Mouse (Mus musculus) olfactory bulb, adult 2 months (tissue): ENCODE data around the gene Sugp2.

Source experiments
- CTCF ChIP-seq: fragments of 200-500 bp; IDR thresholded peaks from 2 replicates; pipeline ENCODE4 v1.5.1; 2012; ENCODE audit warnings: low read depth, mild to moderate bottlenecking, low read length, moderate library complexity; ENCODE audit not compliant: insufficient read depth
- POLR2A ChIP-seq: fragments of 200-500 bp; IDR thresholded peaks from 2 replicates; pipeline ENCODE4 v1.6.1; 2012; ENCODE audit warnings: mild to moderate bottlenecking, low read depth, low read length, moderate library complexity; ENCODE audit not compliant: insufficient read depth

- TF ChIP-seq CTCF (no peak), POLR2A (no peak)
These were observed 34.3 kb downstream of the Sugp2 start for GRCm38 (mm10) chr8:70268311-70268710.
